19 mouse cellular contexts compared by ENCODE assay signal in genomic region chr19:40650090-40650489, GRCm38 (mm10). TPM values are rescaled to one million over a fixed set of nuclear protein-coding genes. Genes with fewer than 3 reads are reported as not detected.
A peak's percentile ranks its signal among the peaks of the same experiment; 100 is the strongest.
DNase-seq lines count a peak whose midpoint lies in the region; ATAC-seq and TF ChIP-seq lines count a peak whose summit lies in the region.
"Had no signal": no experiment of that assay in that cellular context is flagged by ENCODE, and none has a peak within 500 bp of the region (broad histone marks: within the 10 kb centered on the region; RNA-seq: fewer than 3 reads in every experiment).

No protein-coding gene starts in this region.

- 0 out of 2 replicates have a peak overlapping the region, but pooled peaks have one; percentile 42 for H3K27ac ChIP-seq in bone marrow, adult 2 months (ENCODE audit: control insufficient read depth, insufficient read depth, low read depth, low read length, poor library complexity)
- peak overlapping the region; percentile 30; the same call in 1 of the 2 replicates for H3K27ac ChIP-seq in heart, embryonic 16.5 days (ENCODE audit: low read length)
- H3K27ac ChIP-seq: embryonic facial prominence, embryonic 13.5 days; forebrain, embryonic 12.5 days; kidney, postnatal 0 days; limb, embryonic 12.5 days; neural tube, embryonic 12.5 days had no signal

- H3K36me3 ChIP-seq in heart, embryonic 16.5 days (ENCODE audit: control insufficient read depth, insufficient read depth) = no peaks in the 10 kb centered on the region
- no peaks in the 10 kb centered on the region for H3K36me3 ChIP-seq in megakaryocyte, embryonic 14.5 days (replicated peaks; ENCODE audit: low read length)
- H3K36me3 ChIP-seq: embryonic facial prominence, embryonic 13.5 days; forebrain, embryonic 12.5 days; limb, embryonic 12.5 days; neural tube, embryonic 12.5 days had no signal

- DNase-seq in kidney, postnatal 10 days = peak; percentile 10
- DNase-seq in kidney, adult 9 months = no peak
- DNase-seq in urinary bladder, adult 18-20 months (ENCODE audit: low spot score in 2 of 2) = no peak
- DNase-seq in kidney, postnatal 4 days = no peak
- no peak for DNase-seq in cerebellum, postnatal 14 days
- DNase-seq: cerebellum, adult 9-11 months; gastrocnemius, postnatal 14 days; liver, postnatal 0 days; midbrain, embryonic 14.5 days; retina, postnatal 1 day; spleen, adult 18-20 months had no signal

- no peak for ATAC-seq in heart, embryonic 16.5 days (replicated peaks; ENCODE audit: extremely low read depth, insufficient read depth, low FRiP score)
- ATAC-seq: liver, postnatal 0 days had no signal

- no peak overlapping the region for H3K4me2 ChIP-seq in heart, embryonic 16.5 days (ENCODE audit: low read depth, low read length)
- H3K4me2 ChIP-seq: embryonic facial prominence, embryonic 13.5 days; forebrain, embryonic 12.5 days; limb, embryonic 12.5 days; neural tube, embryonic 12.5 days had no signal

- WGBS in bone marrow, adult 2 months = 8% methylated on average over 5 of the region's 5 CpGs
- WGBS in heart, embryonic 16.5 days = 28% methylated on average over 5 of the region's 5 CpGs

- no peak overlapping the region for H3K9ac ChIP-seq in heart, embryonic 16.5 days (ENCODE audit: low read length)
- H3K9ac ChIP-seq: embryonic facial prominence, embryonic 13.5 days; forebrain, embryonic 12.5 days; limb, embryonic 12.5 days; liver, postnatal 0 days; neural tube, embryonic 12.5 days had no signal

- TF ChIP-seq CTCF in bone marrow, adult 2 months (IDR thresholded peaks at IDR 0.05; ENCODE audit: control insufficient read depth, insufficient read depth, low read length) = no peak

- TF ChIP-seq POLR2A in bone marrow, adult 2 months (IDR thresholded peaks at IDR 0.05; ENCODE audit: borderline replicate concordance, control insufficient read depth, low read depth, low read length) = no peak

- no peaks in the 10 kb centered on the region for H3K9me3 ChIP-seq in heart, embryonic 16.5 days (replicated peaks; ENCODE audit: control insufficient read depth, low read length)
- H3K9me3 ChIP-seq in megakaryocyte, embryonic 14.5 days = no peaks in the 10 kb centered on the region
- H3K9me3 ChIP-seq: embryonic facial prominence, embryonic 13.5 days; forebrain, embryonic 12.5 days; limb, embryonic 12.5 days; neural tube, embryonic 12.5 days had no signal

- H3K27me3 ChIP-seq in heart, embryonic 16.5 days (ENCODE audit: control insufficient read depth, insufficient read depth, low read length) = no peaks in the 10 kb centered on the region
- no peaks in the 10 kb centered on the region for H3K27me3 ChIP-seq in megakaryocyte, embryonic 14.5 days (replicated peaks)
- H3K27me3 ChIP-seq: embryonic facial prominence, embryonic 13.5 days; forebrain, embryonic 12.5 days; limb, embryonic 12.5 days; neural tube, embryonic 12.5 days had no signal

- no peaks in the 10 kb centered on the region; the same call in 1 of the 2 replicates for H3K4me1 ChIP-seq in bone marrow, adult 2 months (ENCODE audit: control insufficient read depth, insufficient read depth, low read length)
- peaks cover 9% of the 10 kb centered on the region for H3K4me1 ChIP-seq in heart, embryonic 16.5 days (ENCODE audit: control insufficient read depth, insufficient read depth, low read length)
- peaks cover 72% of the 10 kb centered on the region for H3K4me1 ChIP-seq in megakaryocyte, embryonic 14.5 days
- H3K4me1 ChIP-seq: neural tube, embryonic 12.5 days had no signal

- no peak overlapping the region for H3K4me3 ChIP-seq in bone marrow, adult 2 months (replicated peaks; ENCODE audit: control insufficient read depth, low read depth, low read length)
- no peak overlapping the region for H3K4me3 ChIP-seq in heart, embryonic 16.5 days (ENCODE audit: low read length)
- H3K4me3 ChIP-seq in megakaryocyte, embryonic 14.5 days (replicated peaks) = peak overlapping the region; percentile 75
- H3K4me3 ChIP-seq: embryonic facial prominence, embryonic 13.5 days; forebrain, embryonic 12.5 days; limb, embryonic 12.5 days; neural tube, embryonic 12.5 days had no signal

RNA-seq across cellular contexts. Expression of gene Entpd1, which starts 37.9 kb away (rescaled TPM):
- polyA plus RNA-seq in bone marrow, adult 2 months (2011; ENCODE audit: insufficient read depth, insufficient read length, low replicate concordance, missing spikeins) = 9.9 and 17.6 TPM in 2 replicates
- polyA plus RNA-seq in heart, embryonic 16.5 days (2015; fragmentation: Nextera tagmentation; extraction: Ambion mirVana) = 10.4 and 11.7 TPM in 2 replicates
- 1.9 TPM in 1 of 2 replicates, not detected in the other for polyA plus RNA-seq in megakaryocyte, embryonic 14.5 days (2012; ENCODE audit: insufficient read depth, low replicate concordance)

RNA-seq across cellular contexts. Expression of gene Tctn3, which starts 38.1 kb away (rescaled TPM):
- polyA plus RNA-seq in bone marrow, adult 2 months (2011; ENCODE audit: insufficient read depth, insufficient read length, low replicate concordance, missing spikeins) = 1.2 and 2.7 TPM in 2 replicates
- polyA plus RNA-seq in heart, embryonic 16.5 days (2015; fragmentation: Nextera tagmentation; extraction: Ambion mirVana) = 8.9 and 11.1 TPM in 2 replicates
- polyA plus RNA-seq in megakaryocyte, embryonic 14.5 days (2012; ENCODE audit: insufficient read depth, low replicate concordance) = 1.2 and 2.3 TPM in 2 replicates
